Mouse (Mus musculus) G1E-ER4 (cell line): ENCODE measurements around the gene Neil3. TPM values are rescaled to one million over a fixed set of nuclear protein-coding genes. Genes with fewer than 3 reads are reported as not detected.

ENCODE experiments used
- GATA1 ChIP-seq: IDR thresholded peaks from one replicate; pipeline ENCODE4 v1.8.0; 2012; ENCODE audit warnings: low read length, inconsistent platforms
- polyA plus RNA-seq: library from polyadenylated mRNA; stranded (reverse); fragments of >175 nt; gene quantifications from 2 replicates; pipeline ENCODE4 v1.2.3, GENCODE M21; 2012

Gene Neil3
- polyA plus RNA-seq = 2.7 and 4.0 TPM in 2 replicates

GRCm38 (mm10) chr8:53638495-53639171, at the start of gene Neil3:
TSS of gene Neil3 (minus strand) at chr8:53639065.
- TF ChIP-seq GATA1 = no peak

DNA sequence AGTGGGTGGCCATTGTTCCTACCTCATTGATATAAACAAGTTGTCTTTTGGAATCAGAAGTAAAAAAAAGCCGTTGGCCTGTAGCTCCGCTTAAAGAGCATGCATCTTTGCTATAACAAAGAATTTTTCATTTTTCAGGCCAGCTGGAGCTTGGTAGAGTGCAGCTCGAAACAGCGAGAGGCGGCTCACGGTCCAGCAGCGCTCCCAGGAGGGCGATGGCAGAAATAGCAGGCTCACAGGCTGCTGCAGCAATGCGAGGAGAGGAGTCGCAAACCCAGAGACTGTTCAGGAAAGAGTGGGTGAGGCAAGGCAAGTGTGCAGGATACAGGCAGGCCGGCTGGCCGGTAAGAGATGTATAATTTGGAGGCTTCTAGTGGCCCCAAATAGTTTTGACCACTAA, 42.0 kb upstream of the Neil3 start:
- TF ChIP-seq GATA1 = no peak

DNA sequence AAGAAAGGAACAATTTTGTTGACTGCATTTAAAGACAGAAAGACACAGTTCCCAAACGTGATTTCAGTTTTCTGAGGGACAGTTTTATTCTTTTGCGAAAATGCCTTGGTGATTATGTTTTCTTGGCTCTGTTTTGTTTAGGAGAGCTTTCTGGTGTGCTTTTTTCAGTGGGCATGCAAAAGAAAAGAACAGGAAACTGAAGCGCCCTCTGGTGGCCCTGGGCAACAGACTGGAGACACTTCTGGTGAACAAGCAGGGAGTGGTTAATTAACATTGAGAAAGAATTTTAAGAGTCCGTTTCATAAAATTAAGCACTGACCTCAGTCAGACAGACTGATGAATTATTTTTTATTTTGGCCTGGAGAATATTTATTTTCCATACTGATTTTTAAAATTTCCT, 25.1 kb upstream of the Neil3 start:
- no peak for TF ChIP-seq GATA1

DNA sequence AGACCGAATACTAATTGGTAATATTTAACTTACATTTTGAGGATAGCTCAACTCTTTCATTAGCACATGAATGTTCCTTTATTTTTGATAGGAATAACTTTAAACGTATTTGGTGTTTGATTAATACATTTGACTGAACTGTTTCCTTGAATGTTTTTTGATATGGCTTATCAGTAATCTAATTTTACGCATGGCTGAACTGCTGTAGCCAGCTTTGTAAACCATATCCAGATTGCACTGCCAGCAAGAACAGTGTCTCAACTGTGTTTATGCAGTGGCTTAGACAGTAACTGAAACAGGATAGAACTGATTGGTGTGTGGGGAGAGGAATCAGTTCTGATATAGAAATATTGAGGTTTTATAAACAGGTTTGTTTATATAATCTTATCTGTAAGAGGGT, 22.6 kb upstream of the Neil3 start:
- TF ChIP-seq GATA1 = no peak

DNA sequence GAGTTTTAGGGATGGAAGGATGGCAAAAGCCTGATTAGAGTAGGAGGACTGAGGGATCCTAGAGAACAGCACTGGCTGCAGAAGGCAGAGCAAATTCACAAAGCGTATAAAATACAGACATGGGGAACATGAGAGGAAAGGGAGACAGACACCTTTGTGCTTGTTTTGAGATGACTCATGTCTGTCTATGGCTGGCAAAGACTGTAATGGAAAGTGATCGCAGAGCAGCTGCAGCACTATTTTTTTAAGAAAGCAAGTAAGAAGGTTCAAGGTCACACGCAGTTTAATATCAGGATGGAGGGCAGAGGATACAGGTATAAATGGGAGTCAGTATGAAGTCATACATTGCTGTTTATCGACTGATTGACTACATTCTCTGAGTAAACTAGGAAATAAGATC, 8.2 kb downstream of the Neil3 start:
- no peak for TF ChIP-seq GATA1

- TF ChIP-seq GATA1 = no peak
Observed at GRCm38 (mm10) chr8:53628864-53629415, 9.9 kb downstream of the Neil3 start.

GRCm38 (mm10) chr8:53623425-53623824, 15.4 kb downstream of the Neil3 start:
- TF ChIP-seq GATA1 = no peak

GRCm38 (mm10) chr8:53619196-53619595, 19.7 kb downstream of the Neil3 start:
- no peak for TF ChIP-seq GATA1

- no peak for TF ChIP-seq GATA1
Observed at GRCm38 (mm10) chr8:53614288-53614646, 24.6 kb downstream of the Neil3 start.

- TF ChIP-seq GATA1 = no peak
Observed at GRCm38 (mm10) chr8:53613577-53614287, 25.1 kb downstream of the Neil3 start.

DNA sequence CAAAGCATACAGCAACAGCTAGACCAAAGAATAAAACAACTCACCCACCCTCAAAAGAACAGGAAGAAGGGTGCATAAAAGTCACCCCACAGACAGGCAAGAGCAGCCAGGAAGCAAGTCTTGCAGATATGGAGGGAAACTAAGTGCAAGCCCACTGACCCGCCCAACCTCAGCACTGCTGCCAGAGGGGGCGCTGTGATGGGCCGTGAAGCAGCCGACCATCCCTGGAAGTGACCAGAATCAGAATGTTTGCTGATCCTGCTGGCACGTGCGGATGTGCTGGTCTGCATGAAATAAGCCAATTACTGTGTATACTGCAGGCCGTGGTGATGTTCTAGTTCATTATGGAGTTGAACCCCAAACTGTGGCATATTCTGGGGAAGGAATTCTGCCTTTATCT, 26.6 kb downstream of the Neil3 start:
- TF ChIP-seq GATA1 = no peak

GRCm38 (mm10) chr8:53607040-53607439, 31.8 kb downstream of the Neil3 start:
- no peak for TF ChIP-seq GATA1

DNA sequence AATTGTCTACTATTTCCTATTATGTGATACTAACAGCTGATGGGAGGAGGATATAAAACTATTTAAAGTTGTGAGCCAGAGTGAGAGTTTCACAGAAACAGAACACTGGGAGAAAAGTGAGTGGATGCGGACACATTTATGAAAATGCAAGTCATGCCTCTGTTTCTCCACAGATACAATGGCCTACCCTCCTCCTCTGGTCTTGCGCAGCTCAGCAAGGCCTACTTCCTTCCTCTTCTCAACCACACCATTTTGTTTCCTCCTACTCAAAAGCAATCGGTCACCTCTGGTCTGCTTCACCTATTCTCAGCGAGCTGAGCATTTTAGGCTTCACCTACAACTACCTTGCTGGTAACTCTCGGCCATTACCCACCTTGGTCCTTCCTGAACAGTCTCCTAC, 34.0 kb downstream of the Neil3 start:
- TF ChIP-seq GATA1 = no peak

DNA sequence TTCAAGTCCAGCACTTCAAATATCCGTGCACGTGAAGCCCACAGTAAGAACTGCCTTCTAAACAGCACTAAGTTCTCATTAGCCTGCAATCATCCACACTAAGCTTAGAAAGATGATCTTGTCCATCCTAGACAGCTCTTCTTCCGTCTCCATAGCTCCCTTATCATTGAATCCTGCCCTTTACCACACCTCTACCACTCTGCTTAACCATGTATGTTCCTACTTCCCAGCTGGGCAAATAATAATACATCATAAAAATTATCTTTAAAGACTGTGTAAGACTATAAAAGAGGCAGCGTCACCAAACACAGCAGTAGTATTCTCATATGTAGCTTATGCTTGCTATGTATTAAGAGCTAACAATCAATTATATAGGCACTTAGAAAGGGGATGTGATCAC, 35.2 kb downstream of the Neil3 start:
- TF ChIP-seq GATA1 = no peak

- TF ChIP-seq GATA1 = no peak
Observed at GRCm38 (mm10) chr8:53600826-53601225, 38.0 kb downstream of the Neil3 start.

DNA sequence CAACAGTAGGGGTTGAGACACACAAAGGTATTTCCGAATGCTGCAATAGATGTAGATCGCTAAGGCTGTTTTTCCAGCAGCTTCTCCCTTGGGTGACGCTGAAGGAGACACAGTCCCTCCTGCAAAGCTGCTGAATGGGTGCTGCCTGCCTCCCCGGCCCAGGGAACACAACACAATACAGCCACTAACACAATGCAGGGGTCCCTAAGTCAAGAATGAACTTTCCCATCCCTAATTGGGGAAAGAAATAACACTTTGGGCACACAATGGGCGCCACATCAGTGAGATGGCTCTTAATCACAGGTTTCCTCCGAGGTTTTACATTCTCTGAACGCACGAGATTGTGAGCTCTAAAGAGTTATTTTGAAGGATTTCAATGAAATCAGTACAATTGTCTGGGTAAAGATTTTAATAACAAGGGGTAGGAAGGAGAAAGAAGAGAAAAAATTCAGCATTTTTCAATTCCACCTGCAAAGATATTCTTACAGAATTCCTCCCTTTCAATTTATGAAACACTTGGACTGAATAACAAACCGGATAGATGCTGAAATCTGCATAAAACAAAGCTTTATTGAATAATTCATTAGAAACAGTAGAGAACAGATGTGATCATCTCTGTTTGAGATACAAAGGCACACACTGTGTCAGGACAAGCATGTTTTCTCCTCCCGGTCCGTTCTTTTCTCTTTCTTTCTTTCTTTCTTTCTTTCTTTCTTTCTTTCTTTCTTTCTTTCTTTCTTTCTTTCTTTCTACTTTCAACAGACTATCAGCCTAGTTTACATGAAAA, 38.6 kb downstream of the Neil3 start:
- TF ChIP-seq GATA1 = no peak

DNA sequence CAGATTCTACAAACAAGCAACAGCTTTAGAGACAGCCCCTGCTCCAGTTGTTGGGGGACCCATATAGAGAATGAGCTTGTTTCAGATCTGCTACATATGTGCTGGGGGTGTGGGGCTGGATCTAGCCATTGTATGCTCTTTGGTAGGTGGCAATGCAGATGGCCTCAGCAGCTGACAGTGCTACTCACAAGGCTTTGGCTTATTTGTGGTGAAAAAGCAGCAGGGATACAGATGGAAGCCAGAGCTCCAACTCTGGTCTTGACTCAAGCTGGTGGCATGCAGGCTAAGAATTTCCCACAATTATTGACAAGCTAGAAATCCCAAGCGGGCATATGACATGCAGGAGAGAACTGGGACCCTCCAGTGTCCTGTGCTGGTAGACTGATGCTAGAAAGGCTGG, 40.8 kb downstream of the Neil3 start:
- no peak for TF ChIP-seq GATA1
